Mouse (Mus musculus): Measurements from ENCODE around the gene Adgrl3. TPM values are rescaled to one million over a fixed set of nuclear protein-coding genes. Genes with fewer than 3 reads are reported as not detected.

The Adgrl3 gene
- polyA plus RNA-seq, 1 experiment: not detected

DNA sequence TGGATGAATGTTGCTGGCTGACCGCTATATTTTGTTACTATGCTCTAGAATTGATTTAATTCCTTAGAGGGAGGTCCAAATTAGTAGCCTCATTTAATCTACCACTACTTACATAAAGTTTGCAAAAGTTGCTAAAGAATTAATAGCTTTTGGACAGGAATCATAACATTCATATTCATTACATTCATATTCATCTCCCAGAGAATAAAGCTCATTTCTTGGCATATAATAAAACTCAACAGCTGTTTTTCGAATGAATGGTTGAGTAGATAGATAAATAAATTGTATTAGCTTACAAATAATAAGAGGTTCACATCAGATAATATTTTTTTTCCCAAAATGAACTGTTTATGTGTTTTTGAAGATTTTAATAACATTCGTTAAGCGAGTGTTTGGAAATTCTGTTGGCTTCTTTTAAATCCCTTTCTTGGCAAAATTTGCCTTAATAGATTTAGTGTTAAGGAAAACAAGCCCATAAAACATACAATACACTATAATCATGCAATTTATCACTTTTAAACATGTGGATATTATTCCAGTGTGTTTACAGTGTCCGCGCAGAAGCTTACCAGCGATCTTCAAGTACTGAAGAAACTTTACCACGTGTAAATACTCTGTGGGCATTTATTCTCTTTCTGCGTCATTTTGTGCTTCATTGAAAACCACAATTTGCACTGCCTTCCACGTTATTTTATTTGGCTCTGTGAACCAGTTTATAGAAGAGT lies 350.4 kb downstream of the Adgrl3 start:
- TF ChIP-seq GATA1 (IDR thresholded peaks at IDR 0.05; ENCODE audit: low read length): no peak

DNA sequence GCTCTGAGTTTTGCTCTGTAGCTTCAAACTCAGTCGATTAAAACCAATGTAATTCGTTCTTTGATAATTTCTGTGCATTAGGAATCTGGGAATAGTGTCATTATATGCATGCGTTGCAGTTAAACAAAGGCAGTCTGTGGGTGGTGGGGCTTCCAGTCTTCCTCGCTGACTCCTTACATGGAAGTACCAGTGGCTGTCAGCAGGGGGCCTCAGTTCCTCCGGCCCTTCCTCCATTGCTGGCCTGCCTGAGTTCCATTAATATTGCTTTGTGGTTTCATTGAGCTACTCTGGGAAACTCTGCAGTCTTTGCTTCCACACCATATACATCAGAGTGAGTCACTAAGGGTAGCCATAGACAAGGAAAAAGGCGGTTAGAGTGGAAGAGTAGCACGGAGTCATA lies 356.1 kb downstream of the Adgrl3 start:
- no peak for TF ChIP-seq GATA1 (IDR thresholded peaks at IDR 0.05; ENCODE audit: low read length)

DNA sequence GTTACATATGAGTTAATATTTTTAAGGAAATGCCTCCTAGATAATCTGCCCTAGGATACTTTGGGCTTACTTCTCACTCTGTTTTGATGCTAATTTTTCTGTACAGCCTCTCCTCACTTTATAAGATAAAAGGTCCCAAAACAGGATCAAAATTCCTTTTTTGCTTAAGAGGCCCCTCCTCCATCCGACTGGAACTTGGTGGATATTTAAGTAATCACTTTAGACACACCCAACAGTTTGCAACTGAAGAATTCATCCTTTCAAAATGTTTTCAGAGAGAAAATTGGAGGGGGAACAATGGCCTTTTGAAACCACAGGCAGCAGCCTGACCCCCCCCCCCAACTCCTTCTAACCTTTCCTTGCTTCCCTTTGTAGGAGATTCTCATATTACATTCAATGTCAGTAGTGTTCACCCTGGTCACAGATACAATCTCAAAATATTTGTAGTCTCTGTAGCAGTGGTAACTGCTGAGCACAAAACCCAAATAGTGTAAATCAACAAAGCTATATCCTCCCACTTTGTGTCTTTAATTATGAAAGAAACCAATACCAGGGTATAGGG lies 385.7 kb downstream of the Adgrl3 start:
- no peak for TF ChIP-seq GATA1 (IDR thresholded peaks at IDR 0.05; ENCODE audit: low read length)

DNA sequence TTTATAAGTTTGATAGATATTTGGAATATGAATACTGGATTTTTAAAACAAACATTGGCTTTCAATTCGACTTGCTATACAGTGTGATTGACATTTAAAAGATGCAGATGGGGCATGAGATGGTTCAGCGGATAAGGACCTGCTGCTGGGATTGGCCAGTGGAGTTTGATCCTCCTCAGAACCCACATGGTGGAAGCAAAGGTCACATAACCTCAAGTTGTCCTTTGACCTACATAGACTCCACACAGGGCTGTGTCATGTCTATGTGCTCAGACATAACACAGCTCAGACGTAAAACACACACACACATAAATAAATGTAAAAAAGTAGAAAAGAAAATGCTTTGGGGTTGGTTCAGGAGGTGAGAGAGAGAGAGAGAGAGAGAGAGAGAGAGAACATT lies 397.4 kb downstream of the Adgrl3 start:
- no peak for TF ChIP-seq GATA1 (IDR thresholded peaks at IDR 0.05; ENCODE audit: low read length)

DNA sequence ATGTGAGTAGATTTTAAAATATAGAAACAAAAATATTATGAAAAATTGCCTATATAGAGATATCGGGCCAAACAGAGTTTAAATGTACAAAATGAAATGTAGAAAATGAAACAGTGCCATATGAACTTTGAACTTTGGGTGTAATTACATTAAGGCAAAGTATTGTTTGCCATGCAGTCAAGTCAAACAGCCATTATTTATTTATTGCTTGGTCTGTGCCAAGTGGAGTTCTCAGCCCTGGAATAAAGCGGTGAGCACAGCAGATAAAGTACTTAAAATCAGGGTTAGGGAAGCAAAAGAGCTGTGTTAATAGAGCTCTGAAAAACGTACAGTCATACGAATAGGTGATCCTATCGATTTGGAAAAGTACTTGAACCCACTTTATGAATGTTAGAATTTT lies 407.5 kb downstream of the Adgrl3 start:
- no peak for TF ChIP-seq GATA1 (IDR thresholded peaks at IDR 0.05; ENCODE audit: low read length)

DNA sequence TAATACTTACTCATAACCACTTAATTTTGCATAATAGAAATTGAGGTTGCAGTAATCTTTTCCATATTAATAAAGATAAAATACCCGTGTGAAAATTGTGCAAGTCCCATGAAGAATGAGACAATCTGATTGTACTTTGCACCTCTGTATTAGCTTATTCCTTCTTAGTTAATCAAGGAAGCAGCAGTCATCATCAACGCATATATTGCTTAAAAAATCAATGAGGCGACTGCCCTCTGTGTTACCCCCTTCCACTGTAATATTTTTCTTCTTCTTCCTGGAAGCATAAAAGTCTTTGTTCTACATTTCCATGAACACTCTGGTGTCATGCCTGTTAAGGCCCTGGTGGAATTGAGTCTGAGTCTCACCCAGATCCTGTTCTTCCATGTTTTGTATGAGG lies 416.4 kb downstream of the Adgrl3 start:
- TF ChIP-seq GATA1 (IDR thresholded peaks at IDR 0.05; ENCODE audit: low read length): no peak

DNA sequence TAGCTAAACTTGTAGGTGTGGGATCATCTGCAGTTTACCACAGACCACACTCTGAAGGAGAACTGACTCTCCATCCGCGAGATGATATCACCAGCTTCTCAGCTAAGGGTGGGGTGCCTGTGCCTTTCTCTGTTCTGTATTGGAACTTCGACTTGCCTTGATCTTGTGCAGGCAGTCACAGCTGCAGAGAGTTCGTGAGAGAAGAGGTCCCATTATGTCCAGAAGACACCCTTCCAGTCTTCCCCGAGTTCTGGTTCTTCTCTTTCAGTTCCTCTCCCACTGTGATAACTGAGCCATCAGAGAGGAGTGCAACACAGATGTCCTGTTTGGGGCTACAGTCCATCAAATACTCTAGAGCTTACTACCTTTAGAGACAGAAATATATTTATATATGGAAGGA lies 422.2 kb downstream of the Adgrl3 start:
- TF ChIP-seq GATA1 (IDR thresholded peaks at IDR 0.05; ENCODE audit: low read length): no peak

DNA sequence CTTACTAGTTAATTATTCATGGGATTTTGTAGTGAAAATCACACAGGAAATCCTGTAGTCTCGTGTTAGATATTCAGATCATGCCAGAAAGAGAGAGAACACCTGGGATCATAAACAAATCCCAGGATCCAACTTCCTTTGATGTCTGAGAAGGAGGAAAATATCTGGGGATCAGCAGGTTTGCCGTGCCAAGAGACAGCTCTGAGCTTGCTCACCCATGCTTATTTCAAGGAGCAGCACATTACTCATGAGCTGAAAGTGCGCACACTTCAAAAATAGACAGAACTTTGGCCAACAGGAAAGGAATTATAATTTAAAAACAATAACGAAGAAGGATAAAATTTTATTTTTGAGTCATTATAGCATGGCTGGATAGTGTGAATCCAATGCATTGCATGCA lies 446.0 kb downstream of the Adgrl3 start:
- TF ChIP-seq GATA1 (IDR thresholded peaks at IDR 0.05; ENCODE audit: low read length): no peak

DNA sequence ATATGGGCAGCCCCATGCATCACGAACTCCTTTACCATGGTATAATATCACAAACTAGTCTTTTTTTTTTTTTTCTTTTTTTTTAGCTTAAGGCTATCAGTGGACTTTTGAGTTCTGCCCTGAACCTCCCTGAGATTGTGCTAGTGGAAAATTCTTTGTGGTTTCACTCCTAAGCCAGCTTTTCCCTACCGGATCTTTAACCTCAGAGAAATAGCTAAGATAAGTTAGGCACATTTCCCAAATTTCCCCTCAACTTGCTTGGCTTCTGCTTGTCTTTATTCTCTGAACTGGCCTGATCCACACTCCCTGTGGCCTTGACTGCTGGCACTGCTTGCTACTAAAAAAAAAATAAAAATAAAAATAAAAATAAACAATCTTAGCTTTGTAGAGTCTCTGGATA lies 454.7 kb downstream of the Adgrl3 start:
- TF ChIP-seq GATA1 (IDR thresholded peaks at IDR 0.05; ENCODE audit: low read length): no peak

DNA sequence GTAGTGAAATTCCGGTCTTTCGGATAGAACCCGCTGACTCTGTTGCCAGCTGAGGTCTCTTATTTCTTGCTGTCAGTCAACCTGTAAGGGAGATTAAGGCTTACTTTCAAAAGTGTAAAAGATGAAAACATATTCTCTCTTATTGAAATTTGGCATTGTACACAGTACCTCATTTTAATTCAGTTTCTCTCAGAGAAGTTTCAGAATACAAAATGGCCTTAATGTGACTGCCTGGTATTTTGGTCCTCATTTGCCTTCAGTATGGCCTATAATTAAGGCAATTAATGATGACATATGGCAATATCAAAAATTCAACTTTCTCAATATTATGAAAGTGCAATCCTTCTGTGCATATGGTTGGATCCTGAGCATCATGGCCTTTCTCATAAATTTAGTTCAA lies 455.5 kb downstream of the Adgrl3 start:
- no peak for TF ChIP-seq GATA1 (IDR thresholded peaks at IDR 0.05; ENCODE audit: low read length)

DNA sequence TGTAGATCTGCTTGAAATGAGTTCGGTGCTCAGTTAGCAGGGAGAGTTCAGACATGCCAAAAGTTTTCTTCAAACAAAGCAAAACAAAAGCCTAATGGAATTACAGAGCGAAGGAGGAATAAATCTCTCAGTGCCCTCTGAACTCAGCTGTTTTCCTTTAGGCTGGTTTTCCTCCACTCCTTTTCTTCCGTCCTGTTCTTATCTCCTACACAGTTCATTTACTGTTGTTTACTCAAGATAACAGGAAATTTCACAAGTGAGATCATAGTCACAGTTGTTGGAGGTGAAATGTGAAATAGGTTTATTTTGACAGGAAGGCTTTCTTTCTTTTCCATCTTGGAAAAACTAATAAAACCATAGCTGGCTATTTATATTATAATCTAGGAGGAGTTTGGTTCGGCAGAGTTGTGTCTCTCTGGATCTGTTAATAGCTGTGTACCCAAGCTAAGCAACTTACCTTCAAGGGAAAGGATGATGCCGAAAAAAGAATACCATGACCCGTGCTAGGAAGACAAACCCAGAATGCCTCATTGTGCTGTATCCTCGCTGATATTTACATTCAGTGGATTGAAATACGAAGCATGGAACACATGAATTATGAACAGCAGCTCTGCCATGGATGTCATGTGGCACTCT lies 456.2 kb downstream of the Adgrl3 start:
- no peak for TF ChIP-seq GATA1 (IDR thresholded peaks at IDR 0.05; ENCODE audit: low read length)

DNA sequence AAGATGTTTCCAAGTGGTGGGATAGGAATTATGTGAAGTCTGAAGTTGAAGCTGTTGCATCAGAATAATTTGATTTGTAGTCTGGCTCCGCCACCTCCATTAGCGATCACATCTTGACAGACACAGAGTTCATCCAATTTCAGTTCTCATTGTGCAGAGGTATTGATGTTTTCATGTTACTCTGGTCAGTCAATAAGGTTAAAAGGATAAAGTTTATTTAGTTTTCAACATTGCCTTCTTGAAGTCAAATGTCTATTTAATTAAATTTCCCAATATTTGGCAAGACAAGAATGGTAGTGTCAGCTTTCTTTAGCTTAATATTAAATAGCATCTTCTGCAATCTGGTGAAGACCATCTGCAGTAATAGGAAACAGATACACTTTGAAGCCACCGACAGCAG lies 461.0 kb downstream of the Adgrl3 start:
- no peak for TF ChIP-seq GATA1 (IDR thresholded peaks at IDR 0.05; ENCODE audit: low read length)

DNA sequence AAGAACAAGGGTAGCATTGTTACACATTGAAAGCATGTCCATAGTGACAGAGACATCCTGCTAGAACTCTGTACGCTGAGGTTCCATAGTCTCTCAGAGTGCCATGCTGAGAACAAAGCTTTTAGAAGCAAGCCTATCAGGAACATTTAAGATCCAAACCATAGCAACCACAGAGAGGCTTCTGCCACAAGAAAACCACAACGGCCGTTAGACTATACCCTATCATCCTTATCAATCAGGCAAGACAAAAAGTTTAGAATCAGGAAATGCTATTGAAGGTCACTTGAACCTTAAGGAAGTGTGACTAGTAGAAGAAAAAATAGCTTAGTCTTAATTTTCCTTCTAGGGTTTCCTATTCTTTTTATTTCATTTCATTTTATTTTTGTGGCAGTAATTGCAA lies 464.0 kb downstream of the Adgrl3 start:
- no peak for TF ChIP-seq GATA1 (IDR thresholded peaks at IDR 0.05; ENCODE audit: low read length)

DNA sequence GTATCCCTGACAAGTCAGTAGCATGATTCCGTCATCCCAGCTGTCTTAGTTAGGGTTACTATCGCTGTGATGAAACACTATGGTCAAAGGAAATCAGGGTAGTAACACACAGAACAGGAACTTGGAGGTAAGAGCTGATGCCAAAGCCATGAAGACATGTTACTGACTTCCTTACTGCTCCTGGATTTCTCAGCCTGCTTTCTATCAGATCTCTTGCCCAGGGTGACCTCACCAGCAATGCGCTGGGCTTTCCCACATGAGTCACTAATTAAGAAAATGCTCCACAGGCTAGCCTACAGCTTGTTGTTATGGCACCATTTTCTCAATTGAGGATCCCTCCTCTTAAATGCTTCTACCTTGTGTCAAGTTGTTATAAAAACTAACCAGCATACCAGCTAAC lies 481.1 kb downstream of the Adgrl3 start:
- no peak for TF ChIP-seq GATA1 (IDR thresholded peaks at IDR 0.05; ENCODE audit: low read length)

DNA sequence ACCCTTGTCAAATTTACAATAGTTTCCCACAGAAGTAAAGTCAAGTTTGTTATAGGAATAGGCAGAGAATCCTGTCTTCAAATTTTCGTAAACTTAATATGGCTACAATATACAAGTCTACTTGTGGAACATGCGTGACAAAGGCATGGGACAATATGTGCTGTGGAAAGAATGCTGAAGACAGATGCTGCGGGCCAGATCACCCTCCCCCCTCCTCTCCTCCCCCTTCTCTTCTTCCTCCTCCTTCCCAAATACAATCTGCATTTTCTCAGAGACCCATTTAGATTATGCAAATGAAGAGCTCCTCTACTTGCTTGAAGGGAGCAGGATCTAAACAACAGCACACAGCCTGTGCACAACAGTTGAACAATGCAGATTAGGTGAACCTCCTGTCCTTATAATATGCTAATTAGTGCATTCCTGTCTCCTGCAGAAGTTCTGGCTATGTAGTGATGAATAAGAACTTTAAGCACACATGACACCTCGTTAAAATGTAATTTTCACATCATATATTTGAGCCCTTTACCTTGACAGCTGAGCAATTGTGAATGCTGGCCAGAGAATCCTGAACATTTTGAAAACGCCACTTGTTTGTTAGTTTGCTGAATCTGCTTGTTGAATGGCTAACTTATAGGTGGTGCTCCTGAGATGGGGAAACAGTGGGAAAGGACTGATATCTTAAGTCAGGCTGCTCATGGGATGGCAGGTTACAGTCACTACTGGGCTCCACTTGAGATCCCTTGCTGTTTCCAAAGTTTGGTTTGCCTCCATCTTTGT lies 499.0 kb downstream of the Adgrl3 start:
- TF ChIP-seq GATA1 (IDR thresholded peaks at IDR 0.05; ENCODE audit: low read length): no peak
